Mouse (Mus musculus) left cerebral cortex, adult 18-20 months (tissue): ENCODE measurements around the gene Bcas1. TPM values are rescaled to one million over a fixed set of nuclear protein-coding genes. Genes with fewer than 3 reads are reported as not detected.

Source experiments
- DNase-seq, 2 experiments: peaks; one replicate each; pipeline ENCODE4 v3.0.0; 2021 to 2022; ENCODE audit warnings: low spot score in 2 of 2, mixed read lengths in 1 of 2
- total RNA-seq, 2 experiments: library from RNA; stranded (reverse); gene quantifications; 2 replicates each; pipeline ENCODE4 v1.2.3; 2021

Bcas1 gene
- total RNA-seq, 2 experiments from 2014 or later = 46.6 to 47.4 TPM

DNA sequence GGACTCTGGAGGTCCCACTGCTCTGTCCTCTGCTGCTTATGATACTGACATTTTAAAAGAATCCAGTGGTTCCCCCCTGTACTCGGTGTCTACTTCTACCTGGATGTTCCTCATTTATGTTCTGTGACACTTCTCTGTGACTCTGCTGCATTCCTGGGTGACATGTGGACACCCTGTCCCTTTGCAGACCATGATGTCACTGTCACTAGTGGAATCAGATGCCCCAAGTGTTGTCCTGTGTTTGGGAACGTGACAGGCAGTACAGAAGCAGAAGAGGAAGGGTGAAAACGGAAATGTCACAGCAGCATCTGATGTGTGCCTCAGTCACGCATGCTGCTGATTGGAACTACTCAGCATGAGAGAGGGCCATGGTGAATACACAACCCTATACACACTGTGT, 110.9 kb downstream of the Bcas1 start:
- no peak for DNase-seq

DNA sequence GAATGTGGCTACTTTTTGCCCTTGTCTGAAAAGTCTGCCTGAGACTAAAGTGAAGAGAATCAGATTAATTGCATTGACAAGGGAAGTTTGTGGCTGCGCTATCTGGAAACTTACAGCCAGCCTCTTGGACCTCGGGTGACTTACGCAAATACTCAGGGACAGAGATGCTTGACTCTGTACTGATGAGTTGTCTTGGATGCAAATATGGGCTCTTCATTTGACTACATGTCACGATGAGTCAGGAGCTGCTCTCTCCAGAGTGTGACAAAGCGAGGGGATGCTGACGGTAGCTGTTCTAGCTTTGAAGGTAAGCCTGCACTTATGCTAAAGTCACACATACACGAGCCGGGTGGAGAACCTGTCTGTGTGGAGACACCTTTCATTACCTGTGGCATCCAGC, 111.3 kb downstream of the Bcas1 start:
- DNase-seq = no peak

DNA sequence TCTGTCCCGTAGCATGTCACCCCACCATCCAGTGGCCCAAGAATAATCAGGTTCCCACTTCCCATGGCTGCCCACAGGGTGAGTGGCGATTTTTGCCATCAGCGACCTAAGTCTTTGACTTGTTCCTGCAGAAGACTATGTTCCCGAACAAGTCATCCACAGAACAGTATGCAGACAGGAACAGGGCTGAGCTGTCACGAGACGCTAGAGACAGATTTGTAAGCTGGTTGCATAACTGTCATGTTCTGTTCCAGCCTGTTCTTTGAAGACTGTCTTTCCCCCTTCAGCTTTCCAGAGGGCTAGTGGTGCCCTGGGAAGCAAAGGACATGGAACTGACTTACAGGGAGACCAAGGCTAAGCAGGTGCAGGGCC, 116.7 kb downstream of the Bcas1 start:
- no peak for DNase-seq

DNA sequence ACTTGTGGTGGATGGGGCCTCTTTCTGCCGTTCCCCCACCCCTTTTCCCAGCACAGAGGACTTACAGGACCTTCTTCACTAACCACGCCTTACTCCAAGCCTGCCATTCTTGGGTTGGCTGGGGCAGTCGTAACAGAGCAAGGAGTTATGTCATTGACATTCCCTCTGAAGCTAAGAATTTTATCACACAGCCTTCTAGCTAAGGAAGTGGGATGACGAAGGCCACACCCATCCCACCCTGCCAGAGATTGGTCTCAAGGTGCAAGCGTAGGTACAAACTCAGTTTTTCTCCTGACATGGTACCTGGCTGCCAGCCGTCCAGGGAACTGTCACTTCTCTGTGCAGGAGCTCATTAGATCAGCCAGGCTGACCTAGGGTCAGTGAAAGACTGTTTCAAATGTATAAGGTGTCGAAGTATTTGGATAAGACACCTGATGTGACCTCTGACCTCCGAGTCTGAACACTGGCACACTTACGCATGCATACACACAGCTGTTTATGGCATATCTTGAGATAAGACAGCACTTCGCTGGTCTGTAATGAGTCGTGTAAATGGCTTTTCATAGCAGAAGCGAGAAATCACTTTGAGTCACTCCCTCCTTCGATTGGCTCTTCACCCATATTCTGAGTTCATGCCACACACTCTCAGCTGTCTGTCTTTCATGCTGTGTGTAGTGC, 117.2 kb downstream of the Bcas1 start:
- no peak for DNase-seq

DNA sequence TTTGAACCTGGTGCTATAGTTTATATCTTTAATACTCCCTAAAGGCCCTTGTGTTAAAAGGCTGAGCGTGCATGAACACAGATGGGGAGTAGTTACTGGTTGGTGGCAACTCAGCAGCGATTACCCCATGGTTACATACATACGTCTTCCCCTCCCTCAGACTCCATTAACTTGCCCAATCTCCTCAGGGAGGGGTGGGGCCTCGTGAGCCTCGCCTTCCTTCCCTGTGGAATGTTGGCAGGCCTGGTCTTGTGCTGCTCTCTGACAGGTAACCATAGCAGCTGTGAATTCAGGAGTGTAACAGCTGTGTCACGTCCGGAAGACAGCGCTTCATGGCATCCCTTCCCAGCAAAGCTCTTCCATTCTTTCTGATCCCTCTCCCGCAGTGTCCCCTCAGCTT, 118.7 kb downstream of the Bcas1 start:
- no peak for DNase-seq

DNA sequence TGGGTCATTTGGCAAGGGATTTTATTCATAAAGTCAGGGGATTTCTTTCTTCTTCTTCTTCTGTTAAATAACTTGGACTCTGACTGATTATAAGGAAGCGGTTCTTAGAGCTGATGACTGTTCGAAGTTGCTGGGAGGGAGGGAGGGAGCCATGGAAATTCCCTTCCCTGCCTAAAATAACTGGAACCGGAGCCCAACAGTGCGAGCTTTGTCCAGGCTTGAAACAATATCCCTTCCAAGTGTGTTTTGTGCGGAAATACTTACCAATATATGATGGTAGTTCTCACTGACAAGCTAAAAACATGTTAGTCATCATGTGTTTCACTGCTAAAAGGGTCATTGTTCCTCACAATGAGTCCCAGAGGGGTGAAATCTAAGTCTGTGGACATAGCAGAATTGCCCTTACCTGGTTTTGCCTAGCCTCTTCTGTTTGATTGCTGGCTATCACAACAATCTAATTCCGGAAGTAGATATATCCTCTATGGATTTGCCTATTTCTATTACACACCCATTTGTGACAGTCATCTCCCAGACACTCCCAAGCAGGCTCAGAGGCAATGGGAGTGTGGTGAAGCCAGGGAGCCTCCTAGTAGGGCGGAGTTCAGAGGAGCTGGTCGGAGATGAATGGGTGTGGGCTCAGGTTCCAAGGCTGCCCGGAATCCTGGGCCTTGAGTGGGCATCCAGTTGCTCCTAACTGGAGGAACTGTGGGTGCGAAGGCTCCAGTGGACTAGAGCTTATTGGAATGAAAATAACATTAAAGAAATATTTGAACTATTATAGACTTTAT, 119.4 kb downstream of the Bcas1 start:
- DNase-seq = no peak

DNA sequence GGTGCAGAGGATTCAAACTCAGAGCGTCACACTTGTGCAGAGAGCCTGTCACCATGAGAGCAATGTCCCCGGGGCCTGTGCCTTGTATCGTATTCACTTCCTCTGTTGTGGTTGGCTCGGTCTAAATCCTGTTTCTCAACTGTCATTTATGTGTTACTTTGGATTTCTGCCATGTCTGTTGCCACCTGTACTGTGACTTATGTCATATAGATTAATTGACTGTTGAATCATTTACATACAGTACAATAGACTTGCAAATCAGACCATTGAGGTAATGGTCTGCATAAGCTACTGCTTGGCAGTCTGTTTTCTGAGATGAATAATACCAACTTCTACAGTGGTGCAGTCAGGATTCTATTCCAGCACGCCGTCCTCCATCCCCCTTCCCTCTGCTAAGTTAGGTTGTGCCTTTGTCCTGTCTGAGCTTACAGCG, 120.0 kb downstream of the Bcas1 start:
- DNase-seq = no peak

DNA sequence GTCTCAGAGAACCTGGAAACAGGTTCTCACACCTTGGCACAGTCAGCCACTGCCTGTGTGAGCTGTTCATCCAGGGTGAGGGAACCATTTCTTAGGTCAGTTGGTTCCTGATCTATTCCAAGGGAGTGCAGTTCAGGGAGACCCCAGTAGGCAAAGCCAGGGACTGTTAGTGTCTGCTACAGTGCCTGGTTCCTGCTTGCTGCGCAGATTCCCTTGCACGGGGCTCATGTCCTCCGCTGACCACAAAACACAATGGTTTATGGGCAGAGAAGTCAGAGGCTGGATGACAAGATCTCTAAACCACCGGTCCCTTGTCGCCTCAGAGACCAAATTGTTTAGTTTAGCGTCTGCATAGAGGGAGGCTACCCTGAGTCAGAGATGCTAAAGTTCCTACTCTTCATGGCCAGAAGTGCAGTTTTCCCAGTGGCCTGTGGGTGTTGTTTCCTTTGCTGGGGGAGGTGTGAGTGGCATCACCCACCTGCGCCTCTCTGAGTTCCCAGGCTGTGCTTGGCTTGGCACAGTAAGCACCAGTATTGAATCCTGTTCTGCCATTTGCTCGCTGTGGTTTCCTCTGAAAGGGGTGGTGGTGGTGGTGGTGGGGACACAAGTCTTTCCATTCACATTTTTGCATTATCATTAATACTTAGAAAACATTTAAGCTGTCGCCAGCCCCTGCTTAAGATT, 120.9 kb downstream of the Bcas1 start:
- no peak for DNase-seq

DNA sequence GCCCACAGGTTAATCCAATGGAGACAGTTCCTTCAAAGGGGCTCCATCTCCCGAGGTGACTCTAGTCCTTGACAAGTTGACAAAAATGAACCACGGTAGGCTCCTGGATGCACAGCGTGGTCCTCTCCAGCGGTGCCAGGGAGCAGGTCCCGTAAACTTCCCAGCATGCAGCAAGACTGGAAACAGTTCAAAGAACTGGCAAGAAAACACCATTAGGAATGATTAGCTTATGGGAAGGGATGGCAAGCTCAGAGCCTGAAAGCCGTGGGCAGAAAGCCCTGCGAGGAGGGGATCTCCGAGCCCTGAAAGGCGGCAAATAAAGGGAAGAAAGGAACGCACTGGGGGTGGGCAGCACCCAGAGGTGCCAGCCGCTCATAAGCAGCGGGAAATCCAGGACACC, 122.9 kb downstream of the Bcas1 start:
- no peak for DNase-seq

DNA sequence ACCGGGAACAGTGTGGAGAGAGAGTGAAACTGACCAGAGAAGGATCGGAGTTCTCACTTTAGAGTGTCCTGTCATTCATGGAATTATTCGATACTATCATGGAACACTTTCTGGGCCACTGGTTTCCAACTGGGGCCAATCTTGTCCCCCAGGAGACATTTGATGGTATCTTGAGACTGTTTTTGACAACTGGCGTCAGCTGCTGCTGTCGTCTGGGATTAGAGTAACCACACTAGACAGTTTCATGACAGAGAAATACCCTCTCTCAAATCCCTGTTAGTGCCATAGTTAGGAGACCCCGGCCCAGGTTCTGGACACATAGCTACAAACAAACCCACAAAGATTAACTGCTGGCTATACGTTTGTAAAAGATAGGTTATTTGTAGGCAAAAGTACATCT, 124.0 kb downstream of the Bcas1 start:
- DNase-seq = no peak

DNA sequence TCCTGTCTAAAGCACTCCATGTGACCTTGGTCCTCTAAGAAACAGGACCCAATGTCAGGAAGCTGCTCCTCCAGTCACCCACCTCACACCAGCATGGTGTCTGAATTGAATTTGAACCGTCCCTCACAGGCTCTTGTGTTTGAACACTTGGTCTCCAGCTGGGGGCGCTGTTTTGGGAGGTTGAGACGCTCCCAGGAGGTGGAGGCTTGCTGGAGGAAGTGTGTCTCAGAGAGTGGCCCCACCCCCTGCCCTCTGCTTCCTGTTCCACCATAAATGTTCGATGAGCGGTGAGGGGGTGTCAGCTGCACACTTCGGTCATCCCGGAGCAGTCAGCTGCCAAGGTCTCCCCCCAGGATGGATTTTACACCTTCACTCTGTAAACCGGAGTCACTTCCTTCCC, 124.8 kb downstream of the Bcas1 start:
- DNase-seq = no peak

Other genes starting within 250 kb of the Bcas1 start
- gene Pfdn4, start 68.6 kb upstream of the Bcas1 start, total RNA-seq = 10 to 100 TPM; 32.8 to 33.7 TPM
- gene Cyp24a1, start 69.3 kb upstream of the Bcas1 start, total RNA-seq = not detected
- not detected for gene 4930470P17Rik, start 174.2 kb upstream of the Bcas1 start, total RNA-seq